Mouse (Mus musculus) neural tube, embryonic 11.5 days (tissue): ENCODE measurements at regions not wholly inside any gene's neighbourhood (a gene's known extent, or its start where the extent isn't known, plus 50 kb on each side); places are given as distances from the start of the nearest gene placed in this dataset.
"Not testable (repeated sequence)": the region's sequence is repeated elsewhere in the genome, so short reads cannot be mapped to it uniquely, and the experiment has no call there.

ENCODE experiments used
- ATAC-seq: fragments of 200-750 bp; cut with Nextera tagmentation; 2 replicates; pipeline ENCODE4 v1.8.0; 2017; ENCODE audit warnings: moderate number of reproducible peaks, mild to moderate bottlenecking, moderate TSS enrichment, moderate library complexity; ENCODE audit not compliant: insufficient read depth, low FRiP score, low TSS enrichment
- DNase-seq: peaks from one replicate; pipeline ENCODE4 v3.0.0-alpha.2; 2015; ENCODE audit warnings: low spot score
- H3K27ac ChIP-seq: fragments of 300-500 bp; sonication (generic); 2 replicates; pipeline ENCODE4 v1.5.1; 2014; ENCODE audit warnings: low read depth, mild to moderate bottlenecking, low read length
- H3K27me3 ChIP-seq: fragments of 300-500 bp; sonication (generic); 2 replicates; pipeline ENCODE4 v1.6.1; 2014; ENCODE audit warnings: mild to moderate bottlenecking, low read length, mixed read lengths; ENCODE audit not compliant: control insufficient read depth, insufficient read depth
- H3K36me3 ChIP-seq: fragments of 300-500 bp; sonication (generic); 2 replicates; pipeline ENCODE4 v1.6.1; 2014; ENCODE audit warnings: mild to moderate bottlenecking, low read length, moderate library complexity, mixed read lengths; ENCODE audit not compliant: control insufficient read depth, insufficient read depth
- H3K4me1 ChIP-seq: fragments of 300-500 bp; sonication (generic); 2 replicates; pipeline ENCODE4 v1.6.1; 2014; ENCODE audit warnings: low read length, mixed read lengths; ENCODE audit not compliant: control insufficient read depth, insufficient read depth
- H3K4me2 ChIP-seq: fragments of 300-500 bp; sonication (generic); 2 replicates; pipeline ENCODE4 v1.6.1; 2014; ENCODE audit warnings: low read depth, mild to moderate bottlenecking, moderate library complexity
- H3K4me3 ChIP-seq: fragments of 300-500 bp; sonication (generic); 2 replicates; pipeline ENCODE4 v1.5.1; 2014; ENCODE audit warnings: low read depth, low read length
- H3K9ac ChIP-seq: fragments of 300-500 bp; sonication (generic); 2 replicates; pipeline ENCODE4 v1.6.1; 2014; ENCODE audit warnings: mild to moderate bottlenecking, low read length
- H3K9me3 ChIP-seq: fragments of 300-500 bp; sonication (generic); 2 replicates; pipeline ENCODE4 v1.6.1; 2016; ENCODE audit warnings: low read length; ENCODE audit not compliant: control insufficient read depth
- WGBS: fragments of 180-500 bp; shearing (Covaris S2); extraction: QIAGEN DNeasy Blood & Tissue Kit; methylation state at CpG from one replicate; pipeline ENCODE4 v1.1.7; 2014; 5-methylcytosine and 5-hydroxymethylcytosine counted together

GRCm38 (mm10) chr3:152040751-152041150, 125.3 kb downstream of the Gipc2 start:
- H3K4me2 ChIP-seq = no peak overlapping the region

GRCm38 (mm10) chr3:152036819-152037218, 129.2 kb downstream of the Gipc2 start:
- not testable (repeated sequence) for H3K4me3 ChIP-seq, H3K4me2 ChIP-seq, H3K9ac ChIP-seq, H3K9me3 ChIP-seq, H3K27ac ChIP-seq, ATAC-seq, H3K4me1 ChIP-seq, H3K27me3 ChIP-seq, DNase-seq, H3K36me3 ChIP-seq
- WGBS = 93% methylated on average over 5 of the region's 5 CpGs

More at GRCm38 (mm10) chr3:152040751-152041150, 125.3 kb downstream of the Gipc2 start:
- Histone ChIP-seq H3K36me3 (no peaks in the 10 kb centered on the region), H3K4me3 (no peak overlapping the region), H3K27ac (no peak overlapping the region), H3K9me3 (no peaks in the 10 kb centered on the region), H3K9ac (no peak overlapping the region), H3K27me3 (no peaks in the 10 kb centered on the region), H3K4me1 (no peaks in the 10 kb centered on the region)
- DNase-seq (no peak), ATAC-seq (no peak)
- 82% methylated on average over 5 of the region's 5 CpGs for WGBS

GRCm38 (mm10) chr3:152035416-152035815, 130.6 kb downstream of the Gipc2 start:
- ATAC-seq = no peak
- H3K4me1 ChIP-seq = no peaks in the 10 kb centered on the region
- no peak overlapping the region for H3K27ac ChIP-seq
- no peak overlapping the region for H3K4me3 ChIP-seq
- no peaks in the 10 kb centered on the region for H3K9me3 ChIP-seq
- no peak overlapping the region for H3K4me2 ChIP-seq
- H3K9ac ChIP-seq = no peak overlapping the region
- H3K36me3 ChIP-seq = no peaks in the 10 kb centered on the region
- 78% methylated on average over 5 of the region's 5 CpGs for WGBS
- no peaks in the 10 kb centered on the region for H3K27me3 ChIP-seq
- no peak for DNase-seq

- Histone ChIP-seq H3K4me3 (no peak overlapping the region), H3K27me3 (no peaks in the 10 kb centered on the region), H3K36me3 (no peaks in the 10 kb centered on the region), H3K4me2 (no peak overlapping the region), H3K9ac (no peak overlapping the region), H3K4me1 (no peaks in the 10 kb centered on the region), H3K9me3 (no peaks in the 10 kb centered on the region), H3K27ac (no peak overlapping the region)
- WGBS = 86% methylated on average over 9 of the region's 10 CpGs
- DNase-seq = no peak
- no peak for ATAC-seq
Measured at GRCm38 (mm10) chr3:152034686-152035085, 131.3 kb downstream of the Gipc2 start.

GRCm38 (mm10) chr3:152034221-152034620, 131.8 kb downstream of the Gipc2 start:
- H3K27ac ChIP-seq = no peak overlapping the region
- H3K27me3 ChIP-seq = no peaks in the 10 kb centered on the region
- H3K9me3 ChIP-seq = no peaks in the 10 kb centered on the region
- no peak overlapping the region for H3K9ac ChIP-seq
- no peaks in the 10 kb centered on the region for H3K4me1 ChIP-seq
- no peak for DNase-seq
- 85% methylated on average over 2 of the region's 2 CpGs for WGBS
- no peaks in the 10 kb centered on the region for H3K36me3 ChIP-seq
- no peak for ATAC-seq
- H3K4me2 ChIP-seq = no peak overlapping the region
- no peak overlapping the region for H3K4me3 ChIP-seq

- Histone ChIP-seq H3K4me1 (no peaks in the 10 kb centered on the region), H3K27me3 (no peaks in the 10 kb centered on the region), H3K9ac (no peak overlapping the region), H3K4me3 (no peak overlapping the region), H3K27ac (no peak overlapping the region), H3K36me3 (no peaks in the 10 kb centered on the region), H3K4me2 (no peak overlapping the region), H3K9me3 (no peaks in the 10 kb centered on the region)
- no peak for DNase-seq
- ATAC-seq = no peak
- WGBS = 69% methylated on average over 3 of the region's 3 CpGs
Measured at GRCm38 (mm10) chr3:152032663-152033318, 133.2 kb downstream of the Gipc2 start.

- H3K4me3 ChIP-seq = no peak overlapping the region
- no peaks in the 10 kb centered on the region for H3K9me3 ChIP-seq
- no peak overlapping the region for H3K9ac ChIP-seq
- DNase-seq = no peak
- no peaks in the 10 kb centered on the region for H3K4me1 ChIP-seq
- WGBS = 53% methylated on average over 1 of the region's 1 CpGs
- no peaks in the 10 kb centered on the region for H3K27me3 ChIP-seq
- no peak for ATAC-seq
- no peak overlapping the region for H3K4me2 ChIP-seq
- no peaks in the 10 kb centered on the region for H3K36me3 ChIP-seq
- H3K27ac ChIP-seq = no peak overlapping the region
Measured at GRCm38 (mm10) chr3:152028695-152029094, 137.3 kb downstream of the Gipc2 start.

GRCm38 (mm10) chr3:152026034-152026433, 140.0 kb downstream of the Gipc2 start:
- ATAC-seq = no peak
- no peaks in the 10 kb centered on the region for H3K9me3 ChIP-seq

GRCm38 (mm10) chr3:152025122-152025521, 140.9 kb downstream of the Gipc2 start:
- WGBS = 69% methylated on average over 8 of the region's 8 CpGs
- H3K9me3 ChIP-seq = no peaks in the 10 kb centered on the region
- no peak overlapping the region for H3K4me3 ChIP-seq
- DNase-seq (no peak), ATAC-seq (no peak)
- no peak overlapping the region for H3K4me2 ChIP-seq
- no peak overlapping the region for H3K27ac ChIP-seq
- H3K27me3 ChIP-seq = no peaks in the 10 kb centered on the region
- no peaks in the 10 kb centered on the region for H3K36me3 ChIP-seq
- H3K9ac ChIP-seq = no peak overlapping the region
- no peaks in the 10 kb centered on the region for H3K4me1 ChIP-seq

More at GRCm38 (mm10) chr3:152026034-152026433, 140.0 kb downstream of the Gipc2 start:
- no peaks in the 10 kb centered on the region for H3K4me1 ChIP-seq
- H3K9ac ChIP-seq = no peak overlapping the region
- no peaks in the 10 kb centered on the region for H3K27me3 ChIP-seq
- 88% methylated on average over 4 of the region's 4 CpGs for WGBS
- no peaks in the 10 kb centered on the region for H3K36me3 ChIP-seq
- H3K27ac ChIP-seq = no peak overlapping the region
- no peak overlapping the region for H3K4me2 ChIP-seq
- DNase-seq = no peak
- no peak overlapping the region for H3K4me3 ChIP-seq
